Mouse (Mus musculus) erythroblast, embryonic 14.5 days (primary cell): ENCODE results near the gene Mcoln2. TPM values are rescaled to one million over a fixed set of nuclear protein-coding genes. Genes with fewer than 3 reads are reported as not detected.

Experiments used
- H3K27me3 ChIP-seq: 2 replicates; pipeline ENCODE4 v1.6.1; 2012; ENCODE audit warnings: inconsistent platforms; ENCODE audit not compliant: control insufficient read depth
- H3K36me3 ChIP-seq: 2 replicates; pipeline ENCODE4 v1.6.1; 2012; ENCODE audit warnings: mild to moderate bottlenecking, inconsistent platforms; ENCODE audit not compliant: control insufficient read depth
- H3K4me1 ChIP-seq: 2 replicates; pipeline ENCODE4 v1.6.1; 2012; ENCODE audit warnings: inconsistent platforms; ENCODE audit not compliant: control insufficient read depth
- H3K4me3 ChIP-seq: replicated peaks from 2 replicates; pipeline ENCODE3; 2012; ENCODE audit warnings: moderate library complexity, mild to moderate bottlenecking, inconsistent platforms
- H3K9me3 ChIP-seq: 2 replicates; pipeline ENCODE4 v1.6.1; 2012; ENCODE audit warnings: low read length, inconsistent platforms, mixed read lengths; ENCODE audit not compliant: control insufficient read depth
- GATA1 ChIP-seq: IDR thresholded peaks from 2 replicates; pipeline ENCODE4 v1.6.1; 2012; ENCODE audit warnings: low read length, inconsistent platforms, mixed read lengths
- TAL1 ChIP-seq: IDR thresholded peaks from 3 replicates; pipeline ENCODE4 v1.6.1; 2012; ENCODE audit warnings: low read length, inconsistent platforms, mixed read lengths
- polyA plus RNA-seq: library from polyadenylated mRNA; stranded (reverse); fragments of >175 nt; gene quantifications from 2 replicates; pipeline ENCODE4 v1.2.3, GENCODE M21; 2012

Gene Mcoln2
- polyA plus RNA-seq, result not detected in 2 replicates

DNA sequence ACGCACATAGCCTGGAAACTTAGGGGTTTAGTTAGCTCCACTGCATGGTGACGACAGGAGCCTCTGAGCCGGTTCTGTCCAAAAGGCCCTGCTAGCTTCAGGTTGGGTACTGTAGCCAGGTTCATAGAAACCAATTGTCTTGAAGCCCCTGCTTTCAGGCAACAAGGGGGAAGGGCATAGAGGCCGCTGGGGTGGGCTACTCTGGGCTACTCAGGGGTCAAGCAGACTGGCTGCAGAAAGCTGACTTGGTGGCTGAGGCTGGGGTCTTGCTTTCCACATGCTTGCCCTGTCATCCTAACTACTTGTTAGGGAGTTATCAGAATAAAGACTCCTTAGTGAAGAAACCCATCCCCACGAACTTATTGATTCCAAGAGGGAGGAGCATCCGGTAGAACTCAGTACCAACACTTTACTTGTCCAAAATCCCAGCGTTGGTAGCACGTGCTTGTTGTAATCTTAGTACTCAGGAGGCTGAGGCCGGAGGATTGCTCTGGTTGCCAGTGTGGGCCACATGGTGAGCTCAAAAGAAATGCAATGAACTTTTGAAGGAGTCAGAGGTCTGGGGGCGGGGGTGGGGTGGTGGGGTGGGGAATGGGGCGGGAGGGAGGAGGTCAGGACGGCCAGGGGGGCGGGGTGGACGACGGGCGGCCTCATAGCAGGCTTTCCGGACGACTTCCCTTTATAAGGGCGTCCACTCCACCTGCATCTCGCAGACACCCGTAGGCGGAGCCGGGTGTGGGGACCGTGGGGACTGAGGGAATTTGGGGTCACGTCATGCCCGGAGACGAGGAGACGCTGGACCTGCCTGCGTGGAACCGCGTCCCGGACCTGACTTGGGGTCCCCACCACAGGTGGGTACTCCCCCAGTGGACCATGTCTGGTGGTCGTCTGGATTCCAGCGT is at the start of gene Mcoln2:
Gene Mcoln2 (plus strand): TSS at position 678 of the 902 bp plus-strand sequence.
- TF ChIP-seq GATA1 (no peak), TAL1 (no peak)
- H3K9me3 ChIP-seq, result no peaks in the 10 kb centered on the region
- peaks cover 18% of the 10 kb centered on the region for H3K27me3 ChIP-seq
- peaks cover 7% of the 10 kb centered on the region for H3K4me1 ChIP-seq
- H3K36me3 ChIP-seq, result no peaks in the 10 kb centered on the region
- H3K4me3 ChIP-seq, result peak within 1 kb of the TSS; percentile 53

- Histone ChIP-seq H3K36me3 (no peaks in the 10 kb centered on the region), H3K4me1 (no peaks in the 10 kb centered on the region), H3K4me3 (no peak overlapping the region), H3K27me3 (no peaks in the 10 kb centered on the region), H3K9me3 (peaks cover 20% of the 10 kb centered on the region)
- TF ChIP-seq TAL1, result no peak
- no peak for TF ChIP-seq GATA1
Measured at GRCm38 (mm10) chr3:146099925-146100324, 49.7 kb upstream of the Mcoln2 start.

- Histone ChIP-seq H3K4me1 (no peaks in the 10 kb centered on the region), H3K36me3 (no peaks in the 10 kb centered on the region), H3K9me3 (peaks cover 25% of the 10 kb centered on the region), H3K27me3 (peaks cover 3% of the 10 kb centered on the region), H3K4me3 (no peak overlapping the region)
- TF ChIP-seq TAL1 (no peak), GATA1 (no peak)
Measured at GRCm38 (mm10) chr3:146102049-146102448, 47.6 kb upstream of the Mcoln2 start.

DNA sequence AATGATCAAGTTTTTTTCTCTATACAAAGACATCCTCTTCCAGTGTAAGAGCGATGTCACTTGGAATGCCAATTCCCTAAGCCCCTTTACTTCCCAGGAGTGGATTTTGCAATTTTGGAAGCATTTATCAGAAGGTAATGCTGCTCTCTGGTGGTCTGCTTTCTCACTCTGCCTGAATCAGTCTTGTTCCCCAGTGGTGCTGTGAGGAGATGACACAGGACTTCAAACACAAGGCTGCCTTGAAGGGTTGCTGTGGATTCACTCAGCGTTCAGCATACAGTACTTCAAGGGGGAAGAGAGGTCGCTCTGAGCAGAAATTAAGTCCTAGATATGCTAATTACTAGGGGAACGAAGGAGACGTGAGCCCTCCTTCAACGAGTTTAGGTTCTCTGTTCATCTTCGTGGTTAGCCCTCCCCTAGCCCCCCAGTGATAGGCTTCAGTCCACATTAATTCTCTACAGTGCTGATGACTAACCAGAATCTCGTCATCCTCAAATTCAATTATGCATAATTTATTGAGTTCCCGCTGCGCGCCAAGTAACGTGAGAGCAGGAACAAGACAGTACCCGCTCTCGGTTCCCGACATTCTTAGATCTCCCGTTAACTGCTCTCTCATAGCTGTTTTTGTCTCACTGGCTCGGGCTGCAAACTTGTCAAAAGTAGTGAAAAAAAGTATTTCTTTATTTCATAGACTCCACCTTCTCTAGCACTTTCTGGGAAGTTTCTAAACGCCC is 42.4 kb upstream of the Mcoln2 start:
- H3K4me3 ChIP-seq, result peak overlapping the region; percentile 33
- no peaks in the 10 kb centered on the region for H3K36me3 ChIP-seq
- peaks cover 21% of the 10 kb centered on the region for H3K27me3 ChIP-seq
- TF ChIP-seq TAL1 (no peak), GATA1 (no peak)
- peaks cover 11% of the 10 kb centered on the region for H3K9me3 ChIP-seq
- H3K4me1 ChIP-seq, result no peaks in the 10 kb centered on the region; the same call in none of the 2 replicates

DNA sequence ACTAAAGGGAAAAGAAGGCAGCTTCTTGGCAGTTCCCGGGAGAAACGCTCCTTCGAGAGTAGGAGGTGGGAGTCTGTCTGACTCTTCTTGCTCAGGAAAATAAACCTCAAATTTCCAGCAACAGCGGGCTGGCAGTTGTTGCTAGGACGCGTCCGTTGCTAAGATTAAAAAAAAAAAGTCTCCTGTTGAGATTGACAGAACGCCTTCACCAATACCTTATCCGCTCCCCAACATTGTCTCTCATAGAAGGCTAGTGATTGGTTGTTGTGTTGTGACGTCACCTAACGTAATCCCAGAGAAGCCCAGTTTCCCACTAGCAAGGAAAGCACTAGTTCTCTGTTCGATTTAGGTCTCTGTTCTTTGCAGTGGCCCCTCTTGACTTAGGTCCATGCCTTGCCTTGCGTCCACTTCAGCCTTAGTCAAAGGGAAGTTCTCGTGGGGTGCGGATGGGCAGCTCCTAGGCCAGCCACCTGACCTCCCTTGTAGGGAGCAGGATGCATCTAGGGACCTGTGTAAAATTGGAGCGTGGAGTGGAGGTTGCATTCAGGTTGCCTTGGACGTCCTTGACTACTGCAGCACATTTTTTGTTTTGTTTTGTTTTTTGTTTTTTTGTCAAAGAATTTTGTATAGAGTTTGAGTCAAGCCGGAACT is 41.6 kb upstream of the Mcoln2 start, which contains the start of gene Wdr63:
Gene Wdr63 (minus strand): TSS at position 210 of the 651 bp plus-strand sequence.
- TF ChIP-seq GATA1 (no peak), TAL1 (no peak)

DNA sequence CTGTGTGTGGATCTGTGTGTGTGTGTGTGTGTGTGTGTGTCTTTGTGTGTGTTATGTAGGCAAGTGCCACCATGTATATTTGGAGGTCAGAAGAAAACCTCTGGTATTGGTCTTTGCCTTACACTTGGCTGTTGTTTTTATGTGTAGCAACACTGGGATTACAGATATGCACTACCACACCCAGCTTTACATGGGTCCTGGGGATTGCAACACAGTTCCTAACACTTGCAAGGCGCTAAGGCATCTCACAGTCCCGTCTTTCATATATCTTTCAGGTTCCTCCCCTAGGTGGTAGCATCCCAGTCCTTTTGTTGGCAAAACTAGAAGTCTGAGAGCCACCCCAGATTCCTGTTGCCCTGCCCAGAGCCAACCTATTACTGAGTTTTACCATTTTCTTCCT is 40.7 kb upstream of the Mcoln2 start:
- Histone ChIP-seq H3K27me3 (peaks cover 21% of the 10 kb centered on the region), H3K36me3 (no peaks in the 10 kb centered on the region), H3K4me1 (no peaks in the 10 kb centered on the region; the same call in none of the 2 replicates), H3K9me3 (peaks cover 5% of the 10 kb centered on the region), H3K4me3 (no peak overlapping the region)
- TF ChIP-seq GATA1 (no peak), TAL1 (no peak)

More for the DNA sequence above, 41.6 kb upstream of the Mcoln2 start, which contains the start of gene Wdr63:
- peak within 1 kb of the TSS; percentile 33 for H3K4me3 ChIP-seq
- H3K9me3 ChIP-seq, result peaks cover 8% of the 10 kb centered on the region
- no peaks in the 10 kb centered on the region for H3K36me3 ChIP-seq
- no peaks in the 10 kb centered on the region; the same call in none of the 2 replicates for H3K4me1 ChIP-seq
- peaks cover 21% of the 10 kb centered on the region for H3K27me3 ChIP-seq

DNA sequence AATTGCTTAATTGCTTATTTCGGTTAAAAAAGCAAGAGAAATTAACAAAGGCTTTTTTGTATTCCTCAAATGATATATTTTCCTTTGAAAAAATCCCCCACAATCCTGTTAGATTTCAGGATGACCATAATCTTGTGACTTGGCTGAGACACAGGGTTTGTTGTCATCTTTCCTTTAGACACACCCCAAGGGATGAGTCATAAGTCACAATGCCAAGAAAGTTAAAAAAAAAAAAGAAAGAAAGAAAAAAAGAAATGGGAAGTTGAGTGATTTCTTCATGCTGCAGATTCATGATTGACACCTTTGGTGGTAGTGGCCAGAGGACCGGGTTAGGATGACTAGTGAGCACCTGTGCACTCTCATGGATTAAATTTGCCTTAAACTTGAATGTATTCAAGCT is 39.3 kb upstream of the Mcoln2 start:
- peaks cover 5% of the 10 kb centered on the region for H3K9me3 ChIP-seq
- TF ChIP-seq TAL1, result no peak
- no peak for TF ChIP-seq GATA1
- H3K4me1 ChIP-seq, result no peaks in the 10 kb centered on the region; the same call in none of the 2 replicates
- no peak overlapping the region for H3K4me3 ChIP-seq
- no peaks in the 10 kb centered on the region for H3K36me3 ChIP-seq
- peaks cover 21% of the 10 kb centered on the region for H3K27me3 ChIP-seq

- H3K27me3 ChIP-seq, result peaks cover 21% of the 10 kb centered on the region
- no peaks in the 10 kb centered on the region for H3K36me3 ChIP-seq
- TF ChIP-seq TAL1 (no peak), GATA1 (no peak)
- no peaks in the 10 kb centered on the region; the same call in none of the 2 replicates for H3K4me1 ChIP-seq
- H3K9me3 ChIP-seq, result peaks cover 2% of the 10 kb centered on the region
- no peak overlapping the region for H3K4me3 ChIP-seq
Measured at GRCm38 (mm10) chr3:146110916-146111315, 38.7 kb upstream of the Mcoln2 start.
